Mouse (Mus musculus) thymus, adult 2 months (tissue): ENCODE data around the gene Asb4. TPM values are rescaled to one million over a fixed set of nuclear protein-coding genes. Genes with fewer than 3 reads are reported as not detected.

Experiments used
- DNase-seq: peaks from one replicate; pipeline ENCODE4 v3.0.0; 2021
- H3K27ac ChIP-seq: fragments of 200-500 bp; 2 replicates; pipeline ENCODE4 v1.5.1; 2012; ENCODE audit warnings: low read length, control low read depth; ENCODE audit not compliant: control insufficient read depth, insufficient read depth
- H3K27me3 ChIP-seq: fragments of 200-500 bp; 2 replicates; pipeline ENCODE4 v1.6.1; 2012; ENCODE audit warnings: mild to moderate bottlenecking, low read length, moderate library complexity, mixed read lengths; ENCODE audit not compliant: control insufficient read depth, insufficient read depth
- H3K36me3 ChIP-seq: fragments of 200-500 bp; 2 replicates; pipeline ENCODE4 v1.6.1; 2012; ENCODE audit warnings: mild to moderate bottlenecking, low read length, moderate library complexity; ENCODE audit not compliant: control insufficient read depth, insufficient read depth
- H3K4me1 ChIP-seq: fragments of 200-500 bp; replicated peaks from 2 replicates; pipeline ENCODE4 v1.6.1; 2012; ENCODE audit warnings: low read length; ENCODE audit not compliant: control insufficient read depth, insufficient read depth
- H3K4me3 ChIP-seq: fragments of 200-500 bp; 2 replicates; pipeline ENCODE4 v1.5.1; 2012; ENCODE audit warnings: mild to moderate bottlenecking, low read length, control low read depth, moderate library complexity; ENCODE audit not compliant: control insufficient read depth, insufficient read depth
- CTCF ChIP-seq: fragments of 200-500 bp; IDR thresholded peaks from 2 replicates; pipeline ENCODE4 v1.5.1; 2012; ENCODE audit warnings: mild to moderate bottlenecking, control low read depth, low read length, moderate library complexity, borderline replicate concordance; ENCODE audit not compliant: control insufficient read depth, poor library complexity, insufficient read depth; ENCODE audit errors: extremely low read depth
- POLR2A ChIP-seq: fragments of 200-500 bp; IDR thresholded peaks from 2 replicates; pipeline ENCODE4 v1.6.1; 2012; ENCODE audit warnings: mild to moderate bottlenecking, low read length, control low read depth, moderate library complexity; ENCODE audit not compliant: control insufficient read depth, poor library complexity, insufficient read depth; ENCODE audit errors: extremely low read depth
- WGBS: fragments of 180-500 bp; shearing (Covaris S2); methylation state at CpG from one replicate; pipeline ENCODE4 v1.1.7; 2018; 5-methylcytosine and 5-hydroxymethylcytosine counted together
- polyA plus RNA-seq: library from polyadenylated mRNA; depleted of rRNA; stranded (reverse); fragments of >200 nt; gene quantifications from 2 replicates; pipeline ENCODE4 v1.2.3, GENCODE M21; 2012

The Asb4 gene
- polyA plus RNA-seq, 1 experiment: 0.61 TPM

DNA sequence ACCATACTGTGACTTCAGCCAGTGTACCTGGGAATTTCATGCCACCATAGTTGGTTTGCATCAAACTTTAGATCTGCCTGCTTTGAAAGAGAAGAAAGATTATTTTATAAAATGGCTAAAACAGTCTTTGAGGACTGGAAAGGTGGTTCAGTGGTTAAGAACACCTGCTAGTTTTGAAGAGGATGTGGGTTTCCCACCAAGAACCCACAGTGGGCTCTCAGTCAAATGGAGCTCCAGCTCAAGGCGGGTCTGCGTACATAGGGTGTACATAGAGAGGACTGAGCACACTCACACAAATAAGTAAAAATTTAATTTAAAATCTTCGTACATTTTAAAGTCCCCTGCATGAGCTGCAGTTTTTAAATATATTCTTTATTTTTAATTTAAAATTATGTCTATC lies 39.2 kb downstream of the Asb4 start:
- Histone ChIP-seq H3K27me3 (no peaks in the 10 kb centered on the region), H3K4me1 (peaks cover 17% of the 10 kb centered on the region), H3K4me3 (no peak overlapping the region), H3K36me3 (no peaks in the 10 kb centered on the region), H3K27ac (no peak overlapping the region; the same call in 1 of the 2 replicates)
- no peak for TF ChIP-seq CTCF
- no peak for TF ChIP-seq POLR2A
- 5% methylated on average over 3 of the region's 3 CpGs for WGBS
- peak; percentile 45 for DNase-seq

DNA sequence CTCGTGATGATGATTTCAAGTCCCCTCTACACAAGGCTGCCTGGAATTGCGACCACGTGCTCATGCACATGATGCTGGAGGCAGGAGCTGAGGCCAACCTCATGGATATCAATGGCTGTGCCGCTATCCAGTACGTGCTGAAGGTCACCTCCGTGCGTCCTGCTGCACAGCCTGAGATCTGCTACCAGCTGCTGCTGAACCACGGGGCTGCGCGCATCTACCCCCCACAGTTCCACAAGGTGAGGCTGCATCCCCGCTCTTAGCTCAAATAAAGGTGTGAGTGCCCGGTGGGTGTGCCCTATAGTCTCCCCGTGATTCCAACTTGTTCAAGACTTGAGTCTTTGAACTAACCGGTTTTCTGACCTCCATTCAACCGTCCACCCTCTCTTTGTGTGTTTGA lies 40.4 kb downstream of the Asb4 start:
- DNase-seq: no peak
- TF ChIP-seq CTCF (no peak), POLR2A (no peak)
- Histone ChIP-seq H3K4me3 (no peak overlapping the region), H3K4me1 (peaks cover 17% of the 10 kb centered on the region), H3K27me3 (no peaks in the 10 kb centered on the region), H3K36me3 (no peaks in the 10 kb centered on the region), H3K27ac (no peak overlapping the region)
- WGBS: 95% methylated on average over 15 of the region's 15 CpGs

DNA sequence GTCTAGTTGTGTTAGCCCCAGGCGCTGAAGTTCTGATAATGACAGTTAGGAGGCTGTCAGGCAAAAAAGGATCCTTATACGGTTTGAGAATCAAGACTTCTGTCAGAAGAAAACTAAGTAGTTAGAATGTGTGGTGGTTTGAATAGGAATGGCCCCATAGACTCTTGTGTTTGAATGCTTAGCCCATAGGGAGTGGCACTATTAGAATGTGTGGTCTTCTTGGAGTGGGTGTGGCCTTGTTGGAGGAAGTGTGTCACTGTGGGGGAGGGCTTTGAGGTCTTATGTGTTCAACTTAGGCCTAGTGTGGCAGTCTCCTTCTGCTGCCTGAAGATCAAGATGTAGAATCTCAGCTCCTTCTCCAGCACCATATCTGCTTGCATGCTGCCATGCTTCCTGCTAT lies 43.8 kb downstream of the Asb4 start:
- no peak for DNase-seq
- no peaks in the 10 kb centered on the region for H3K27me3 ChIP-seq
- WGBS: 92% methylated on average over 2 of the region's 2 CpGs
- no peak overlapping the region for H3K4me3 ChIP-seq
- no peaks in the 10 kb centered on the region for H3K36me3 ChIP-seq
- H3K4me1 ChIP-seq: peaks cover 15% of the 10 kb centered on the region
- H3K27ac ChIP-seq: no peak overlapping the region
- TF ChIP-seq CTCF (no peak), POLR2A (no peak)

DNA sequence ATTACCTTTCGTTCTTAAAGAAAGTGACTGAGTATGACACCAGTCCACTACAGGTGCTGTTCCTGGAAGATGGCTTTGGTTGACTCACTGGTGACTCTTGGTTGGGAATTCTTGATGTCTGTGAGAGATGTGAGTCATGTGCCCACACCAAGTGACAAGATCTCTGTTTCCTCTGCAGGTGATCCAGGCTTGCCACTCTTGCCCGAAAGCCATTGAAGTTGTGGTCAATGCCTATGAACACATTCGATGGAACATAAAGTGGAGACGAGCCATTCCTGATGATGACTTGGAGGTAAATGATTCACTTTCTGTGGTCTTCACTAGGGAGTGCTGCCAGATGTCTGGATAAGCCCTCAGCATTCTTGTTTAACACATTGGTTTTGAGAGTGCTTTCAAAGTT lies 46.4 kb downstream of the Asb4 start:
- TF ChIP-seq POLR2A (no peak), CTCF (no peak)
- DNase-seq: no peak
- Histone ChIP-seq H3K36me3 (no peaks in the 10 kb centered on the region), H3K27me3 (no peaks in the 10 kb centered on the region), H3K4me1 (peaks cover 9% of the 10 kb centered on the region), H3K4me3 (no peak overlapping the region), H3K27ac (no peak overlapping the region)
- WGBS: 96% methylated on average over 4 of the region's 4 CpGs

DNA sequence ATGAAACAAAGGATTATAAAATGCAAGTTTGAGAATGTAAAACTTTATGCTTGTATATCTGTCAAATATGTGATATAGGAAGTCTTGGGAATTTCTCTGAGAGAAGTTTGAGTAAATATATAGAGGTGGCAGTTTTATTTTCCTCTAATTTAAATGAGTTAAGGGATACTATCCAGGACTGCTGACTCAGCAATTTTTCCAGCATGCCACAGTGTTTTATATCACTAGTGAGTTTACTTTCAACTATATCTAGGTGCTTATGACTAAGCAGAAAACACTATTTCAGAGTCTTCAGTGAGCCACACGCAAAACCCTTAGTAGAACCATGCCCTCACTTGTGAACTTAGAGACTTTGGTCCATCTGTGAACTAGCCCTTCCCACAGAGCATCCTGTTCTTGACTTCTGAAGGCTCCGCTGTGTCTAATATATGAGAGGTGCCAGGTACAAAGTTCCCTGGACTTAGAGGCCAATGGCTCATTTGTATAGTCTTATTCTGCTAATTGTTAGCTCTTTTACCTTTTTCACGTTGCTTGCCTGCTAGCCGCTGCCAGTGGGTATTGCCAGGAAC lies 46.9 kb downstream of the Asb4 start:
- Histone ChIP-seq H3K27me3 (no peaks in the 10 kb centered on the region), H3K27ac (no peak overlapping the region), H3K4me1 (peaks cover 12% of the 10 kb centered on the region), H3K36me3 (no peaks in the 10 kb centered on the region), H3K4me3 (no peak overlapping the region)
- WGBS: 94% methylated on average over 4 of the region's 4 CpGs
- no peak for DNase-seq
- TF ChIP-seq CTCF (no peak), POLR2A (no peak)

DNA sequence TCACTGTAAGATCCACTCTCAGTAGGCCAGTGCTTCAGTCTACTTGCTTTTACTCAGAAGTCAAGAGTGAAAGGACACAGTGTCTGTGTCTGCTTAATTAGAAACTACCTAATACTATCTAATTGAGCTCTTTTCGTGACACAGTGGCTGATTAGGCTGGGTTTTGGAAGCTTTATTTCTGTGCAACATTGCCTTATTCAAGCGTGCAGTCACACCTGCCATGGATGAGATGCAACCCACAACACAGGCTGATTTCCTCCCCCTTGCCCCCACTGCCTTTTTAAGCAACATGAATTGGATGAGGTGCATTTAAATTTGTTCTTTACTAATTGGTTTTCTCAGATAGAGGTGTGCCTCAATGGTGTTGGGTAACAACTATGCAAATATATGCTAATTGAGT lies 50.7 kb downstream of the Asb4 start:
- no peaks in the 10 kb centered on the region for H3K36me3 ChIP-seq
- no peaks in the 10 kb centered on the region for H3K27me3 ChIP-seq
- peaks cover 17% of the 10 kb centered on the region for H3K4me1 ChIP-seq
- no peak overlapping the region for H3K27ac ChIP-seq
- no peak for TF ChIP-seq CTCF
- TF ChIP-seq POLR2A: no peak
- H3K4me3 ChIP-seq: no peak overlapping the region
- WGBS: 18% methylated on average over 2 of the region's 2 CpGs
- no peak for DNase-seq

DNA sequence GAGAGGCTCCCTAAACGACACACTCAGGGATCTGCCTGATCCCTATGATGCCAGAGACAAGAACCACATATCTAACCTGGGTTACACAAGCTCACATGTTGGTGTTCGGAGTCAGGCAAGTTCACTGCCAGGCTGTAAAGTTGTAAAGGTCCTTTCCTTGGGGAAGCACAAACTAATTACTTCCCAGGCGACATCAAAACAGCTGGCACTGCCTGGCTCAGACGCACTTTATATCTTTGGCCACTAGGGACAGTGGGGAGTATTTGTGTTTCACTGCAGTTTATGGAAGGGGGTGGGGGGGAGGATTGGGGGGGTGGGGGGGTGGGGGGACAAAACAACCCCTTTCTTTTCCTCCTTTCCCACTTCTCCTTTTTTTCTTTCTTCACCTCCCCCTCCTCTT lies 54.6 kb downstream of the Asb4 start:
- TF ChIP-seq POLR2A (no peak), CTCF (no peak)
- 76% methylated on average over 4 of the region's 4 CpGs for WGBS
- peak; percentile 14 for DNase-seq
- no peaks in the 10 kb centered on the region for H3K36me3 ChIP-seq
- no peak overlapping the region for H3K27ac ChIP-seq
- peaks cover 19% of the 10 kb centered on the region for H3K4me1 ChIP-seq
- no peaks in the 10 kb centered on the region for H3K27me3 ChIP-seq
- no peak overlapping the region for H3K4me3 ChIP-seq
